Mouse (Mus musculus): Measurements from ENCODE around the gene Faah. TPM values are rescaled to one million over a fixed set of nuclear protein-coding genes. Genes with fewer than 3 reads are reported as not detected.

The Faah gene
- total and polyA plus RNA-seq, 3 experiments = 10.8 to 22.2 TPM; not detected in 1

- Histone ChIP-seq H3K4me1 (ENCODE audit: control insufficient read depth in 1 of 2, insufficient read depth in 2 of 2, low read length in 2 of 2) (0 out of 4 replicates have a peak, but pooled peaks cover 0 to 6% of the 10 kb centered on the region in 2 experiments), H3K36me3 (ENCODE audit: control insufficient read depth in 1 of 2, insufficient read depth in 2 of 2, low read length in 2 of 2) (no peaks in the 10 kb centered on the region), H3K9me3 (replicated peaks; ENCODE audit: insufficient read depth, low read length) (no peaks in the 10 kb centered on the region), H3K27me3 (ENCODE audit: control insufficient read depth in 1 of 2, insufficient read depth in 2 of 2, low read length in 2 of 2) (peaks cover 0 to 1% of the 10 kb centered on the region in 2 experiments; a peak in 1 of 4 replicates), H3K9ac (ENCODE audit: control insufficient read depth, low read depth, low read length, poor library complexity, severe bottlenecking) (no peak overlapping the region), H3K4me3 (ENCODE audit: control insufficient read depth in 1 of 2, insufficient read depth in 1 of 2, low read depth in 2 of 2, low read length in 2 of 2) (no peak overlapping the region), H3K27ac (ENCODE audit: control insufficient read depth, low read depth, low read length) (no peak overlapping the region), H3K79me2 (ENCODE audit: control insufficient read depth, insufficient read depth, low read length, poor library complexity) (no peaks in the 10 kb centered on the region)
- DNase-seq (ENCODE audit: low read depth, low spot score) = no peak
- TF ChIP-seq E2F4 (IDR thresholded peaks at IDR 0.05; ENCODE audit: borderline replicate concordance, low read depth, low read length) (no peak), TAL1 (IDR thresholded peaks at IDR 0.05; ENCODE audit: low read length) (no peak), RCOR1 (IDR thresholded peaks at IDR 0.05; ENCODE audit: low read depth, low read length) (no peak), KAT2A (conservative IDR thresholded peaks at IDR 0.05; ENCODE audit: low read depth, low read length) (no peak), MAFK (IDR thresholded peaks at IDR 0.05; ENCODE audit: borderline replicate concordance, low read depth, low read length) (no peak), USF2 (IDR thresholded peaks at IDR 0.05; ENCODE audit: borderline replicate concordance in 1 of 2, insufficient read depth in 1 of 2, low read depth in 1 of 2, low read length in 2 of 2) (no peak), ZKSCAN1 (IDR thresholded peaks at IDR 0.05; ENCODE audit: low read depth, low read length) (no peak), ZNF384 (IDR thresholded peaks at IDR 0.05; ENCODE audit: low read depth, low read length) (no peak), RAD21 (IDR thresholded peaks at IDR 0.05; ENCODE audit: low read depth, low read length) (no peak)
Observed at GRCm38 (mm10) chr4:115959546-115959945, 58.2 kb downstream of the Faah start.

- TF ChIP-seq USF1 (IDR thresholded peaks at IDR 0.05; ENCODE audit: low read depth, low read length) (no peak), KAT2A (conservative IDR thresholded peaks at IDR 0.05; ENCODE audit: low read depth, low read length) (no peak), SIN3A (IDR thresholded peaks at IDR 0.05; ENCODE audit: low read length) (no peak), TCF12 (IDR thresholded peaks at IDR 0.05; ENCODE audit: low read depth, low read length) (no peak), ETS1 (IDR thresholded peaks at IDR 0.05; ENCODE audit: low read depth, low read length) (no peak), ZKSCAN1 (IDR thresholded peaks at IDR 0.05; ENCODE audit: low read depth, low read length) (no peak), TBP (IDR thresholded peaks at IDR 0.05; ENCODE audit: low read depth, low read length) (no peak), TAL1 (IDR thresholded peaks at IDR 0.05; ENCODE audit: low read length) (no peak), MYC (IDR thresholded peaks at IDR 0.05; ENCODE audit: low read depth, low read length) (no peak), MAZ (IDR thresholded peaks at IDR 0.05; ENCODE audit: low read depth, low read length) (no peak), ZNF384 (IDR thresholded peaks at IDR 0.05; ENCODE audit: low read depth, low read length) (no peak), MXI1 (IDR thresholded peaks at IDR 0.05; ENCODE audit: low read depth, low read length) (no peak), ELF1 (IDR thresholded peaks at IDR 0.05; ENCODE audit: low read depth, low read length) (no peak), USF2 (IDR thresholded peaks at IDR 0.05; ENCODE audit: borderline replicate concordance in 1 of 2, insufficient read depth in 1 of 2, low read depth in 1 of 2, low read length in 2 of 2) (no peak), GATA1 (IDR thresholded peaks at IDR 0.05; ENCODE audit: low read depth, low read length) (no peak), MYB (IDR thresholded peaks at IDR 0.05; ENCODE audit: low read depth, low read length) (no peak), RAD21 (IDR thresholded peaks at IDR 0.05; ENCODE audit: low read depth, low read length) (no peak), GABPA (IDR thresholded peaks at IDR 0.05; ENCODE audit: low read depth, low read length) (no peak), CTCF (IDR thresholded peaks at IDR 0.05 in 2 of 3, conservative IDR thresholded peaks at IDR 0.05 in 1 of 3; ENCODE audit: control insufficient read depth in 1 of 3, insufficient read depth in 1 of 3, low read depth in 2 of 3, low read length in 3 of 3, poor library complexity in 1 of 3, severe bottlenecking in 1 of 3) (no peak)
- Histone ChIP-seq H3K9ac (ENCODE audit: control insufficient read depth, low read depth, low read length, poor library complexity, severe bottlenecking) (no peak overlapping the region), H3K9me3 (replicated peaks; ENCODE audit: insufficient read depth, low read length) (no peaks in the 10 kb centered on the region), H3K4me3 (ENCODE audit: control insufficient read depth in 1 of 2, insufficient read depth in 1 of 2, low read depth in 2 of 2, low read length in 2 of 2) (no peak overlapping the region), H3K27me3 (ENCODE audit: control insufficient read depth in 1 of 2, insufficient read depth in 2 of 2, low read length in 2 of 2) (peaks cover 0 to 1% of the 10 kb centered on the region in 2 experiments; a peak in 2 of 4 replicates), H3K36me3 (ENCODE audit: control insufficient read depth in 1 of 2, insufficient read depth in 2 of 2, low read length in 2 of 2) (no peaks in the 10 kb centered on the region), H3K27ac (ENCODE audit: control insufficient read depth, low read depth, low read length) (no peak overlapping the region), H3K79me2 (ENCODE audit: control insufficient read depth, insufficient read depth, low read length, poor library complexity) (no peaks in the 10 kb centered on the region), H3K4me1 (ENCODE audit: control insufficient read depth in 1 of 2, insufficient read depth in 2 of 2, low read length in 2 of 2) (0 out of 4 replicates have a peak, but pooled peaks cover 0 to 6% of the 10 kb centered on the region in 2 experiments)
- DNase-seq (ENCODE audit: low read depth, low spot score) = no peak
Observed at GRCm38 (mm10) chr4:115955494-115955775, 62.3 kb downstream of the Faah start.
